Mouse (Mus musculus) liver, postnatal 0 days (tissue): ENCODE results near the gene Fchsd2. TPM values are rescaled to one million over a fixed set of nuclear protein-coding genes. Genes with fewer than 3 reads are reported as not detected.

Experiments used
- ATAC-seq: fragments of 200-750 bp; cut with Nextera tagmentation; 2 replicates; pipeline ENCODE4 v1.8.0; 2017; ENCODE audit warnings: mild to moderate bottlenecking, moderate library complexity
- DNase-seq: peaks from one replicate; pipeline ENCODE4 v3.0.0-alpha.2; 2016
- H3K27ac ChIP-seq: fragments of 300-500 bp; sonication (generic); 2 replicates; pipeline ENCODE4 v1.5.1; 2014; ENCODE audit warnings: antibody characterized with exemption, moderate library complexity, mild to moderate bottlenecking, low read depth
- H3K27me3 ChIP-seq: fragments of 300-500 bp; sonication (generic); 2 replicates; pipeline ENCODE4 v1.6.1; 2014; ENCODE audit warnings: low read length, control low read depth, mixed read lengths; ENCODE audit not compliant: insufficient read depth
- H3K36me3 ChIP-seq: fragments of 300-500 bp; sonication (generic); replicated peaks from 2 replicates; pipeline ENCODE4 v1.6.1; 2014; ENCODE audit warnings: mild to moderate bottlenecking, control low read depth, low read length, moderate library complexity, mixed read lengths; ENCODE audit not compliant: insufficient read depth
- H3K4me1 ChIP-seq: fragments of 300-500 bp; sonication (generic); 2 replicates; pipeline ENCODE4 v1.6.1; 2014; ENCODE audit warnings: antibody characterized with exemption, mild to moderate bottlenecking, control low read depth; ENCODE audit not compliant: insufficient read depth
- H3K4me2 ChIP-seq: fragments of 300-500 bp; sonication (generic); 2 replicates; pipeline ENCODE4 v1.6.1; 2014; ENCODE audit warnings: low read depth, mild to moderate bottlenecking, low read length, moderate library complexity, mixed read lengths
- H3K4me3 ChIP-seq: fragments of 300-500 bp; sonication (generic); 2 replicates; pipeline ENCODE4 v1.5.1; 2014; ENCODE audit warnings: low read depth, low read length
- H3K9ac ChIP-seq: fragments of 300-500 bp; sonication (generic); replicated peaks from 2 replicates; pipeline ENCODE4 v1.6.1; 2014; ENCODE audit warnings: mild to moderate bottlenecking, moderate library complexity
- H3K9me3 ChIP-seq: fragments of 300-500 bp; sonication (generic); 2 replicates; pipeline ENCODE4 v1.6.1; 2016; ENCODE audit warnings: mild to moderate bottlenecking, control low read depth, low read length, mixed read lengths
- CTCF ChIP-seq: sonication (generic); IDR thresholded peaks from 2 replicates; pipeline ENCODE4 v1.5.1; 2016; ENCODE audit warnings: antibody characterized with exemption, low read depth
- EP300 ChIP-seq: IDR thresholded peaks from 2 replicates; pipeline ENCODE4 v1.6.1; 2016; ENCODE audit warnings: antibody characterized with exemption, low read depth, mild to moderate bottlenecking
- WGBS: fragments of 180-500 bp; shearing (Covaris S2); extraction: QIAGEN DNeasy Blood & Tissue Kit; methylation state at CpG from one replicate; pipeline ENCODE4 v1.1.7; 2014; ENCODE audit not compliant: insufficient replicate concordance; 5-methylcytosine and 5-hydroxymethylcytosine counted together
- polyA plus RNA-seq: library from polyadenylated mRNA; unstranded; fragments of >200 nt; fragmentation: Nextera tagmentation; extraction: Ambion mirVana; gene quantifications from 2 replicates; pipeline ENCODE4 v1.2.1, GENCODE M21; 2015

Fchsd2 gene
- polyA plus RNA-seq, 1 experiment from 2014 or later, result 7.8 TPM

GRCm38 (mm10) chr7:101173331-101173730 lies 80.7 kb downstream of the Fchsd2 start:
- no peak overlapping the region for H3K27ac ChIP-seq
- DNase-seq (no peak), ATAC-seq (no peak)
- H3K36me3 ChIP-seq, result no peaks in the 10 kb centered on the region
- H3K4me2 ChIP-seq, result no peak overlapping the region
- no peak for TF ChIP-seq CTCF
- no peak for TF ChIP-seq EP300
- 78% methylated on average over 3 of the region's 3 CpGs for WGBS
- no peak overlapping the region for H3K4me3 ChIP-seq
- H3K4me1 ChIP-seq, result peaks cover 7% of the 10 kb centered on the region
- no peaks in the 10 kb centered on the region for H3K27me3 ChIP-seq
- H3K9ac ChIP-seq, result no peak overlapping the region
- no peaks in the 10 kb centered on the region for H3K9me3 ChIP-seq

GRCm38 (mm10) chr7:101178751-101179150 lies 86.1 kb downstream of the Fchsd2 start:
- no peak for ATAC-seq
- Histone ChIP-seq H3K27ac (peak overlapping the region; percentile 66; the same call in 1 of the 2 replicates), H3K9me3 (no peaks in the 10 kb centered on the region), H3K4me3 (no peak overlapping the region), H3K4me1 (peaks cover 14% of the 10 kb centered on the region), H3K36me3 (no peaks in the 10 kb centered on the region), H3K9ac (no peak overlapping the region), H3K27me3 (no peaks in the 10 kb centered on the region), H3K4me2 (peak overlapping the region; percentile 13)
- no peak for TF ChIP-seq EP300
- TF ChIP-seq CTCF, result no peak
- WGBS, result 58% methylated on average over 2 of the region's 2 CpGs
- DNase-seq, result no peak

GRCm38 (mm10) chr7:101191326-101191969 lies 98.8 kb downstream of the Fchsd2 start:
- Histone ChIP-seq H3K9ac (no peak overlapping the region), H3K4me2 (no peak overlapping the region), H3K4me3 (no peak overlapping the region), H3K9me3 (no peaks in the 10 kb centered on the region), H3K27ac (no peak overlapping the region), H3K36me3 (0 out of 2 replicates have a peak, but pooled peaks cover 5% of the 10 kb centered on the region), H3K27me3 (no peaks in the 10 kb centered on the region), H3K4me1 (no peaks in the 10 kb centered on the region)
- no peak for DNase-seq
- 82% methylated on average over 3 of the region's 3 CpGs for WGBS
- TF ChIP-seq EP300, result no peak
- TF ChIP-seq CTCF, result no peak
- no peak for ATAC-seq

GRCm38 (mm10) chr7:101210826-101211225 lies 118.2 kb downstream of the Fchsd2 start:
- WGBS, result 57% methylated on average over 1 of the region's 1 CpGs
- TF ChIP-seq EP300 (no peak), CTCF (no peak)
- ATAC-seq, result no peak

GRCm38 (mm10) chr7:101213515-101214263 lies 121.0 kb downstream of the Fchsd2 start:
- Histone ChIP-seq H3K27ac (no peak overlapping the region), H3K9me3 (no peaks in the 10 kb centered on the region), H3K9ac (no peak overlapping the region), H3K4me1 (peaks cover 5% of the 10 kb centered on the region; the same call in 1 of the 2 replicates), H3K4me2 (no peak overlapping the region), H3K4me3 (no peak overlapping the region), H3K36me3 (0 out of 2 replicates have a peak, but pooled peaks cover 4% of the 10 kb centered on the region), H3K27me3 (no peaks in the 10 kb centered on the region)
- ATAC-seq (no peak), DNase-seq (no peak)
- 47% methylated on average over 3 of the region's 3 CpGs for WGBS
- TF ChIP-seq EP300 (no peak), CTCF (no peak)

More at GRCm38 (mm10) chr7:101210826-101211225, 118.2 kb downstream of the Fchsd2 start:
- no peak overlapping the region for H3K4me2 ChIP-seq
- H3K27me3 ChIP-seq, result no peaks in the 10 kb centered on the region
- H3K9ac ChIP-seq, result no peak overlapping the region
- H3K4me1 ChIP-seq, result peaks cover 5% of the 10 kb centered on the region; the same call in 1 of the 2 replicates
- DNase-seq, result no peak
- no peak overlapping the region for H3K4me3 ChIP-seq
- no peaks in the 10 kb centered on the region for H3K36me3 ChIP-seq
- no peaks in the 10 kb centered on the region for H3K9me3 ChIP-seq
- no peak overlapping the region for H3K27ac ChIP-seq

- no peak overlapping the region for H3K4me3 ChIP-seq
- H3K27ac ChIP-seq, result no peak overlapping the region
- no peaks in the 10 kb centered on the region for H3K27me3 ChIP-seq
- TF ChIP-seq CTCF, result no peak
- TF ChIP-seq EP300, result no peak
- no peaks in the 10 kb centered on the region for H3K9me3 ChIP-seq
- DNase-seq (no peak), ATAC-seq (no peak)
- no peak overlapping the region for H3K9ac ChIP-seq
- WGBS, result 81% methylated on average over 2 of the region's 2 CpGs
- H3K36me3 ChIP-seq, result 0 out of 2 replicates have a peak, but pooled peaks cover 7% of the 10 kb centered on the region
- H3K4me1 ChIP-seq, result peaks cover 5% of the 10 kb centered on the region; the same call in 1 of the 2 replicates
- no peak overlapping the region for H3K4me2 ChIP-seq
These were observed 124.1 kb downstream of the Fchsd2 start for GRCm38 (mm10) chr7:101216724-101217123.
